In the genomic region with DNA sequence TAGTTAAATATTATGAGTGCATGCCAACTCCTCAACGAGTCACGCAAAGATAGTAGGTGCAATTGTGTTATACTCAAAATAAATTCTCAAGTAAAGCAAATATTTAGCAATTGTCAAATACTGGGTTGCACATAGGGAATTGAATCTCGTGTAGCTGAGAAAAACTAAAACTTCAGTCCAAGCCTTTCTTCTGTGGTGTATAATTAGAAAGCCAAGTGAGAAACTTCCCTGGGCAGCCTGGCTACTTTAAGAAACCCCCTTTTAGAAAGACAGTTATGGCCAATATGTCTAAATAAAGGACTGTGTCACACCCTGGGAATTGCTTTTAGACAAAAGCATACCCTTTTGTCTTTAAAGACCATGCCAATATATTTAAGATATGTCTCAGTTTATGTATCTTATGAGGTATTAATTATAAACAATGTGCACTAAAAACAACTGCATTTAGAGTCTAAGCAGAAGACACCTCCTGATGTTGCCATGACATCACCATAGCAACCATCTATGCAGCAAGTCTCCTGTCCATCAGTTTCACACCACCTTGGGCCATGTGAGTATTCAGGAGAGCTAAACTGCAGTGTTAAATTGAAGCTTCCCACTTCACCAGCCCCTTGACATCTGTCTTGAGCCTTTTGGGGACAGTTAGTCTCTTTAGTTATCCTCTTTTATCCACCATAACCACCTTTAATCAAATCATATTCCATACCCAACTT, we compare ENCODE assay signal across 21 mouse cellular contexts. TPM values are rescaled to one million over a fixed set of nuclear protein-coding genes. Genes with fewer than 3 reads are reported as not detected.
DNase-seq lines count a peak whose midpoint lies in the region; ATAC-seq and TF ChIP-seq lines count a peak whose summit lies in the region.
"Had no signal": no experiment of that assay in that cellular context is flagged by ENCODE, and none has a peak within 500 bp of the region (broad histone marks: within the 10 kb centered on the region; RNA-seq: fewer than 3 reads in every experiment).

No protein-coding gene starts in this region.

- no peak for ATAC-seq in midbrain, embryonic 11.5 days (ENCODE audit: low FRiP score)
- no peak for ATAC-seq in midbrain, embryonic 15.5 days (replicated peaks)

- TF ChIP-seq CTCF in brain, embryonic 14.5 days (IDR thresholded peaks at IDR 0.05; ENCODE audit: borderline replicate concordance, extremely low read depth, insufficient read depth, insufficient read length), result no peak

- H3K9ac ChIP-seq in midbrain, embryonic 11.5 days (ENCODE audit: low read length), result no peak overlapping the region
- H3K9ac ChIP-seq in midbrain, embryonic 15.5 days, result no peak overlapping the region
- H3K9ac ChIP-seq: embryonic facial prominence, embryonic 13.5 days; forebrain, embryonic 12.5 days; heart, embryonic 15.5 days; hindbrain, embryonic 13.5 days had no signal

- H3K27ac ChIP-seq in midbrain, embryonic 11.5 days (ENCODE audit: low read depth, low read length), result no peak overlapping the region
- H3K27ac ChIP-seq in midbrain, embryonic 15.5 days, result no peak overlapping the region
- H3K27ac ChIP-seq: embryonic facial prominence, embryonic 13.5 days; forebrain, embryonic 12.5 days; heart, embryonic 15.5 days; hindbrain, embryonic 13.5 days had no signal

- no peaks in the 10 kb centered on the region for H3K9me3 ChIP-seq in midbrain, embryonic 11.5 days (ENCODE audit: control insufficient read depth, low read length)
- no peaks in the 10 kb centered on the region for H3K9me3 ChIP-seq in midbrain, embryonic 15.5 days
- H3K9me3 ChIP-seq: embryonic facial prominence, embryonic 13.5 days; forebrain, embryonic 12.5 days; heart, embryonic 15.5 days; hindbrain, embryonic 13.5 days had no signal

- peak; percentile 78 for DNase-seq in midbrain, embryonic 11.5 days (ENCODE audit: low spot score, missing footprints)
- DNase-seq in right cerebral cortex, adult 18-20 months, result peak; percentile 3
- DNase-seq in right cerebral cortex, postnatal 4 days, result no peak
- peak; percentile 19 for DNase-seq in R1 (ENCODE audit: low read depth, low spot score)
- DNase-seq in brain, embryonic 14.5 days (ENCODE audit: low read depth), result peak; percentile 56
- no peak for DNase-seq in cerebellum, adult 9-11 months
- DNase-seq in cerebellum, postnatal 25 days, result no peak
- DNase-seq: adrenal gland, adult 2 months; adrenal gland, postnatal 25 days; cerebellum, adult 11 months; cerebellum, adult 8-10 months; cerebellum, postnatal 36 days; gastrocnemius, postnatal 10 days; heart, adult 18-20 months; heart, postnatal 14 days had no signal

- no peaks in the 10 kb centered on the region for H3K27me3 ChIP-seq in midbrain, embryonic 11.5 days (ENCODE audit: control insufficient read depth, insufficient read depth, low read length)
- H3K27me3 ChIP-seq in midbrain, embryonic 15.5 days (replicated peaks), result no peaks in the 10 kb centered on the region
- H3K27me3 ChIP-seq: embryonic facial prominence, embryonic 13.5 days; forebrain, embryonic 12.5 days; heart, embryonic 15.5 days; hindbrain, embryonic 13.5 days had no signal

- no peak for TF ChIP-seq POLR2A in brain, embryonic 14.5 days (IDR thresholded peaks at IDR 0.05; ENCODE audit: borderline replicate concordance, extremely low read depth, insufficient read depth, insufficient read length, poor library complexity, severe bottlenecking)

- H3K4me1 ChIP-seq in midbrain, embryonic 11.5 days (ENCODE audit: control insufficient read depth, insufficient read depth, low read length), result no peaks in the 10 kb centered on the region
- no peaks in the 10 kb centered on the region; the same call in 1 of the 2 replicates for H3K4me1 ChIP-seq in midbrain, embryonic 15.5 days
- H3K4me1 ChIP-seq: forebrain, embryonic 12.5 days; heart, embryonic 15.5 days; hindbrain, embryonic 13.5 days had no signal

- 85% methylated on average over 3 of the region's 3 CpGs for WGBS in midbrain, embryonic 11.5 days
- WGBS in midbrain, embryonic 15.5 days, result 80% methylated on average over 3 of the region's 3 CpGs

- H3K4me3 ChIP-seq in midbrain, embryonic 11.5 days (ENCODE audit: low read depth, low read length), result no peak overlapping the region
- no peak overlapping the region for H3K4me3 ChIP-seq in midbrain, embryonic 15.5 days
- H3K4me3 ChIP-seq: embryonic facial prominence, embryonic 13.5 days; forebrain, embryonic 12.5 days; heart, embryonic 15.5 days; hindbrain, embryonic 13.5 days had no signal

- H3K36me3 ChIP-seq in midbrain, embryonic 11.5 days (ENCODE audit: control insufficient read depth, insufficient read depth, low read length), result no peaks in the 10 kb centered on the region
- H3K36me3 ChIP-seq in midbrain, embryonic 15.5 days (replicated peaks), result no peaks in the 10 kb centered on the region
- H3K36me3 ChIP-seq: embryonic facial prominence, embryonic 13.5 days; forebrain, embryonic 12.5 days; heart, embryonic 15.5 days; hindbrain, embryonic 13.5 days had no signal

- no peak overlapping the region for H3K4me2 ChIP-seq in midbrain, embryonic 11.5 days
- H3K4me2 ChIP-seq in midbrain, embryonic 15.5 days, result no peak overlapping the region
- H3K4me2 ChIP-seq: embryonic facial prominence, embryonic 13.5 days; forebrain, embryonic 12.5 days; heart, embryonic 11.5 days; heart, embryonic 15.5 days; hindbrain, embryonic 13.5 days had no signal

RNA-seq across cellular contexts. Expression of gene Itga4, which starts 30.4 kb away (rescaled TPM):
- 8.6 and 10.0 TPM in 2 replicates for polyA plus RNA-seq in midbrain, embryonic 11.5 days (2014; fragmentation: Nextera tagmentation; extraction: Ambion mirVana)
- polyA plus RNA-seq in midbrain, embryonic 15.5 days (2015; fragmentation: Nextera tagmentation; extraction: Ambion mirVana), result 2.6 and 2.8 TPM in 2 replicates
- 3.3 and 4.7 TPM in 2 replicates for polyA plus RNA-seq in brain, embryonic 14.5 days (2012; rRNA removed)

Comparison
In these comparisons a context has a peak if more than half of its experiments do, and no peak if none do; other contexts are left out.
1. DNase-seq: peak in midbrain, embryonic 11.5 days (single experiment), right cerebral cortex, adult 18-20 months (single experiment), R1 (single experiment) and brain, embryonic 14.5 days (single experiment); none in right cerebral cortex, postnatal 4 days (single experiment), cerebellum, adult 9-11 months (single experiment) and cerebellum, postnatal 25 days (0 of 2).